Mouse (Mus musculus): ENCODE measurements at regions not wholly inside any gene's neighbourhood (a gene's known extent, or its start where the extent isn't known, plus 50 kb on each side); places are given as distances from the start of the nearest gene placed in this dataset.

DNA sequence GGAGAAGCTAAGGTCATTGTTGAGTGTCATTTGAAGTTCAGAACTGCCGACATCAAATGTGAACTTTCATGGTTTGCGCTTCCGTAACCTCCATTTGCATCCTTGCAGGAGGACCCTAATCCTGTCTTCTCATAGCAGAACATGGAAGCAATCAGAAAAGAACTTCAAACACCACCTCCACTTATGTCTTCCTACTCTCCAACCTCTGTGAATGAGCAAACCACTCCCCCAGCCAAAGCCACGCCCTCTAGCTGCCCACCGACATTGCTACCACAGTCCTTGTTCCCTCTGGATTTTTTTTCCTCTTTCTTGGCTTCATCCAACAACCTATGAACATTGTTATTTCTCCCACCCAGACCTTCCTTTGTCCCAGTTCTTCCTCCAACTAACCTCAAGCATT, 149.9 kb downstream of the Kdr start:
- H3K4me3 ChIP-seq (replicated peaks): no peak overlapping the region
- H3K9ac ChIP-seq (replicated peaks): no peak overlapping the region
- WGBS: 85% methylated on average over 5 of the region's 5 CpGs
- H3K27ac ChIP-seq: no peak overlapping the region
- no peaks in the 10 kb centered on the region for H3K36me3 ChIP-seq
- H3K27me3 ChIP-seq: no peaks in the 10 kb centered on the region
- H3K9me3 ChIP-seq: no peaks in the 10 kb centered on the region
- no peak for ATAC-seq (ENCODE audit: insufficient number of reproducible peaks, insufficient read depth, low FRiP score, low TSS enrichment, low read depth)
- no peaks in the 10 kb centered on the region for H3K4me1 ChIP-seq (replicated peaks)
- H3K4me2 ChIP-seq: no peak overlapping the region

DNA sequence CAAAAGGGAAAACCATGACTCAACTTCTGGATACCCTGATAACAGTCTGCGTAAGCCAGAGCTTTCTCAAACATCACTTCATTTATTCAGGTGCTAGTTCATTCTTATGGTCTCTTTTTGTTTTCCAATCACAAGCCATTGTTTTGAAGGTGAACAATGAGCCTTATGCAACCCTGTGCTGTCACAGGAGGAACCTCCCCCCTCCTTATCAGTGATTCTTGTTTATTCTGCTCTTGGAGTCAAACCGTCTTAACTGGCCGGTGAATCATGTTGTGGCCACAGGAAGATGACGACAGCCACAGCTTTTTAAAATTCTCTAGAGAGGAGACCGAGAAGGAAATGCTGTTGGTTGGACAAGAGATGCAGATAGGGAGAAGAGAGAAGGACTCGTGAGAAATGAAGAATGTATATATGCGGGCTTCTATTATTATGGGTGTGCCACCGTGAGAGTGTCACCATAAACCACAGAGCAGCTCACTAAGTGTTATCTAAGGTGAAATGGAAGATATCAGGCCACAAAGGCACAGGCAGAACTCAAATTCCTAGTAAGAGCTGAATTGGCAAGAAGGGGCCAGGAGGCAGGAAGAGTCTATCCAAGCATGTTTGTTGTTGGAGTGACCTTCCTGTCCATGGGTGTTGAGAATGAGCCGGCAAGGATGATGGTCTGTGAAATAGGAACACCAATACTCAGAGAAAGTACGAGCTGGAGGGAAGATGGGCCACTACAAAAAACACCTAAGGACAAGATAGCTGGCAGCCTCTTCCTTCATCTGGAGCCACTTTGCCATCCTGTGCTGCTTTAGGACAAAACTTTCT, 151.8 kb downstream of the Kdr start:
- Histone ChIP-seq H3K36me3 (no peaks in the 10 kb centered on the region), H3K4me2 (no peak overlapping the region), H3K9me3 (no peaks in the 10 kb centered on the region), H3K4me1 (replicated peaks) (no peaks in the 10 kb centered on the region), H3K27me3 (no peaks in the 10 kb centered on the region), H3K9ac (replicated peaks) (no peak overlapping the region), H3K4me3 (replicated peaks) (no peak overlapping the region), H3K27ac (no peak overlapping the region)
- no peak for ATAC-seq (ENCODE audit: insufficient number of reproducible peaks, insufficient read depth, low FRiP score, low TSS enrichment, low read depth)
- 85% methylated on average over 10 of the region's 10 CpGs for WGBS

DNA sequence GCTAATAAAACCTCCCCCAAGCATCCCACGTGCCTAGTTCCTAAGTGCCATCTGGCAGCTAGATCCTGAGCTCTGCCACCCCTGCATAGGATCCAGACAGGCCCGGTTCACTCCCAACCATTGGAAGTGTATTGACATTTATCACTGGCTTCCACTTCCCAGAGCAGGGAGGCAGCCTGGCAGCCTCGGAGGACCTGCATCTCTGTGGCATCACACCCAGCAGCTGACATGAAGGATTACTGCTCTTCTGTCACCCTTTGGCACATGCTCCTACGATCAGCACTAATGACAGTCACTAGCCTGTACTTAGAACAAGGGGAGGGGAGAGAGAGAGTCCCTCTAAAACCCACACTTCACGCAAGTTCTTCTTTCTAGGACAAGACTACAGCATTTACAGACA, 152.7 kb downstream of the Kdr start:
- ATAC-seq (ENCODE audit: insufficient number of reproducible peaks, insufficient read depth, low FRiP score, low TSS enrichment, low read depth): no peak
- Histone ChIP-seq H3K9me3 (no peaks in the 10 kb centered on the region), H3K4me3 (replicated peaks) (no peak overlapping the region), H3K9ac (replicated peaks) (no peak overlapping the region), H3K4me2 (no peak overlapping the region), H3K36me3 (no peaks in the 10 kb centered on the region), H3K27ac (no peak overlapping the region), H3K27me3 (no peaks in the 10 kb centered on the region), H3K4me1 (replicated peaks) (no peaks in the 10 kb centered on the region)
- WGBS: 47% methylated on average over 5 of the region's 5 CpGs

DNA sequence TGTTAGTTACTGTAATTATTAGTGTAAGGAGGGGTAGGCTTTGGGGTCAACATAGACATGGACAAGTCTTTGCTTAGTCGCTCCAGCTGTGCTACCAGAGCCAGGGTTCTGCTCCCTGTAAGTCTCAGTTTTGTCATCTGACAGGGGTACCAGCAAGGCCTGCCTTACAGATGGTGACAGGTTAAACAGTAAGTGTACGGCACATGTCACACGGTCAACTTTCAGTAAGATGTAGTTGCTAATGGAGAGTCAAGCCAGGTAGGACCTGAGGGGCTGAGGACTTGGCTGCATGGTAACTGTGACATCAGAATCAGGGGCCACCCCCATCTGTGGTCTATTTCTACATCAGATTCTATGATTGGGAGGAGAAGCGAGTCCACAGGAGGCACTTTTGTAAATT, 153.6 kb downstream of the Kdr start:
- Histone ChIP-seq H3K27me3 (no peaks in the 10 kb centered on the region), H3K4me1 (replicated peaks) (no peaks in the 10 kb centered on the region), H3K36me3 (no peaks in the 10 kb centered on the region), H3K27ac (no peak overlapping the region), H3K9me3 (no peaks in the 10 kb centered on the region), H3K4me2 (no peak overlapping the region), H3K9ac (replicated peaks) (no peak overlapping the region), H3K4me3 (replicated peaks) (no peak overlapping the region)
- no peak for ATAC-seq (ENCODE audit: insufficient number of reproducible peaks, insufficient read depth, low FRiP score, low TSS enrichment, low read depth)
- 88% methylated on average over 4 of the region's 4 CpGs for WGBS

DNA sequence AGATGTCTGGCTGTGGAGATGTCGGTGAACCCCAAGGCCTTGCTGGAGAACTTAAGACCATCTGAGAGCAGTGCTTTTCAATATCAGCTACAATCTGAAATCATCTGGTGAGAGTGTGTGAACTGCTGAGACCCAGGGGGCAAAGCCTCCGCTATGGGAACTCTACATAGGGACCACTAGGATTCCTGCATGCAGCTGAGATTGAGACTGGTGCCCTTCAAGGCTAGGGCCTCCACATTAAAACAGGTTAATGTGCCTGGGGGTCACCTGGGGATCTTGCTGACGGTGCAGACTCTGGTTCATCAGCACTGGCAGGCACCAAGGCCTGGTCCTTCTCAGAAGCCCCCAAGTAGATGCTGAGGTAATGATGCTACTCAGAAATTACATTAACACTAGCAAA, 154.6 kb downstream of the Kdr start:
- no peaks in the 10 kb centered on the region for H3K36me3 ChIP-seq
- no peaks in the 10 kb centered on the region for H3K27me3 ChIP-seq
- 83% methylated on average over 3 of the region's 3 CpGs for WGBS
- no peak for ATAC-seq (ENCODE audit: insufficient number of reproducible peaks, insufficient read depth, low FRiP score, low TSS enrichment, low read depth)
- no peak overlapping the region for H3K27ac ChIP-seq
- H3K9ac ChIP-seq (replicated peaks): no peak overlapping the region
- H3K9me3 ChIP-seq: no peaks in the 10 kb centered on the region
- H3K4me1 ChIP-seq (replicated peaks): no peaks in the 10 kb centered on the region
- no peak overlapping the region for H3K4me2 ChIP-seq
- no peak overlapping the region for H3K4me3 ChIP-seq (replicated peaks)

DNA sequence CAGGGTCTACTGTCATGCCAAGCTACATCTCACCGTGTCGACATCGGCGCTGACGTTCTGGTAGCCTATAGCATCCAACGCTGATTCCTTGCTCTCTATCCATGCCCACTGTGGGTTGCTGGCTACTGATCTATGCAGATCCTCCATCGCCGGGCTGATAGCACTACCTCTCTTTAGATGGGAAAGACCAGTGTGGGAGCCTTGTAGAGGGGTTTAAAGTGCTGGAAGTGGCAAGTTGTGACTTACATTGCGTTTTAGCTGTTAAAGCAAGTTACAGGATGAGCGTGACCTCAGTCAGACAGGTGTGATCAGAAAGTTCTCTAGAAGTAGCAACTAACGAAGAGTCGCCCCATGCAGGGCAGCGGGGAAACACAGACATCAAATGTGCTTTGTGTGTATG, 160.9 kb downstream of the Kdr start:
- WGBS: 93% methylated on average over 13 of the region's 13 CpGs
- ATAC-seq (ENCODE audit: insufficient number of reproducible peaks, insufficient read depth, low FRiP score, low TSS enrichment, low read depth): no peak
- H3K9ac ChIP-seq (replicated peaks): no peak overlapping the region
- no peaks in the 10 kb centered on the region for H3K36me3 ChIP-seq
- no peak overlapping the region for H3K4me2 ChIP-seq
- H3K4me3 ChIP-seq (replicated peaks): no peak overlapping the region
- H3K27ac ChIP-seq: no peak overlapping the region
- no peaks in the 10 kb centered on the region for H3K9me3 ChIP-seq
- peaks cover 16% of the 10 kb centered on the region; the same call in 1 of the 2 replicates for H3K4me1 ChIP-seq (replicated peaks)
- no peaks in the 10 kb centered on the region for H3K27me3 ChIP-seq

DNA sequence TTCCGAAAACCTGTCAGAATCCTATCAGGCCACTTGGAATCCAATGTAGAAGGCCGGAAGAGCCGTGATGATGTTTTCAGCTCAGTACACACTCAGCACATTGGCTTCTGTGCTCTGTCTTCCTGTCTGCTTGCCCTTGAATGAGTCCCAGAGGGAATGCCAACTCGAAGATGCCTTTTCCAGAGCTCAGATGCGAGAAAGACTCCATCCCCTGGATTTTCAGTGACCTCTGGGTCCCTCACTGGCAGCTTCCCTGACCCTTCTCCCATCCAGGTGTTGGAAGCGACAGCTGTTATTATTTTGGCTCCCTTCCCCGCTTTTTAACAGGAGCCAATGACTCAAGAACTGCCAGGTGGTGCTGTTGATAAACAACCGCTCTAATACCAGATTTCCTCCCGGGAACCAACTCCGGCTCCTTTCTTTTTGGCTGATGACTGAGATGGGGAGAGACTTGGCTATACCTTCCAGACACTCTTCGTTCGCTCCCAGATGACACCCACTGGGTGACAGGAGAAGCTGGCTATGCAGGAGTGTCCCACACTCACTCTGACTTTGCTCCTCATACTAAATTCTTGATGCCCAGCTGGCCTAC, 163.8 kb downstream of the Kdr start:
- Histone ChIP-seq H3K4me3 (replicated peaks) (no peak overlapping the region), H3K27ac (no peak overlapping the region), H3K4me2 (no peak overlapping the region), H3K9ac (replicated peaks) (no peak overlapping the region), H3K4me1 (replicated peaks) (peaks cover 16% of the 10 kb centered on the region; the same call in 1 of the 2 replicates), H3K36me3 (no peaks in the 10 kb centered on the region), H3K27me3 (no peaks in the 10 kb centered on the region), H3K9me3 (no peaks in the 10 kb centered on the region)
- no peak for ATAC-seq (ENCODE audit: insufficient number of reproducible peaks, insufficient read depth, low FRiP score, low TSS enrichment, low read depth)
- WGBS: 64% methylated on average over 12 of the region's 12 CpGs

DNA sequence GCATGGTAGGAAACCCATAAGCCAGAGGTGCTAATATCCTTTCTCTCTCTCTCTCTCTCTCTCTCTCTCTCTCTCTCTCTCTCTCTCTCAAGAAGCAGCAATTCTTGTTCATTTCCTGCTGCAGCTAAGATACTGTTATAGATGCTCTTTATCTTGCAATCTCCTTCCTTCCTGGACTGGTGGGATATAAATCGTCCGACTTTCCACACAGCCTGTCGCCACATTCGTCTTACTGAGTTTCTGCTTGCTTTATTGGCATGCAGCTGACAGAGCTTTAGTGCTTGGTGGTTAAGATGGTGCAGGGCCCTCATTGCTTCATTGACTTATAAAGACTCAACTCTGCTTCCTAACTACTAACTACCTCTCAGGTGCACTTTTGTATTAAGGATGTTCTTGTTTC, 165.6 kb downstream of the Kdr start:
- no peak overlapping the region for H3K4me3 ChIP-seq (replicated peaks)
- H3K36me3 ChIP-seq: no peaks in the 10 kb centered on the region
- 48% methylated on average over 4 of the region's 4 CpGs for WGBS

DNA sequence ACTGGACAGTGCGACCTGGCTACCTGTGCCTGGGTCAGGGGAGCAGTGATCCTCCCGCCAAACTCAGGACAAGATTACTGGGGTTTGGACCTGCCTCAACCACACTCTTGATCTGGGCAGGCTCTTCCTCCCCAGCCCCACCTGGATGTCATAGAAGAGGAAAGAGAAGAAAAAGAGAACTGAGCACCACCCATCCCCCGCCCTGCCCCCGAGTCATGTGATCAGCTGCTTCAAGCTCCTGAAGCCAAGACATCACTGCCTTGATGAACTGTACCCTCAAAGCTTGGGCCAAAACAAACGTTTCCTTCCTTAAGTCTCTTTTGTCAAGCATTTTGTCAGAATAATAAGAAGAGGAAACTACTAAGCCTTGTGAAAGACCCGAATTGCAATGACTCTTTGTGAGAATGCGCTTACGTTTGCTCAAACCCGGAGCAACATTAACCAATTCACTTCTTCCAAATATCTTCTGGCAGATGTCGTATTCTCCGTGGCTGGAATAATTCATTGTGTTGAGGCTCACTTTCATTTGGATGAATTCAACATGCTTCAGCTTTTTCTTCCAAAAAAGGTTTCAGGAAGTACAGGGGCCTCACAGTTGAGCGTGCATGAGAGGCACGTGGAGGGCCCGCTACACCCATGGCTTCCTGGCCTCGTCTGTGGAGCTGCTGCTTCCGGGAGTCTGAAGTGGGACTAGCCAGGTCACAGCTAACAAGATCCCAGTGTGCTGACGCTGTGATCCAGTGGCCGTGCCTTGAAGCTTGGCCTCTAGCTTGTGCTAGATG, 169.5 kb downstream of the Kdr start:
- H3K4me1 ChIP-seq (replicated peaks): peaks cover 8% of the 10 kb centered on the region; the same call in 1 of the 2 replicates
- ATAC-seq (ENCODE audit: insufficient number of reproducible peaks, insufficient read depth, low FRiP score, low TSS enrichment, low read depth): no peak
- H3K9ac ChIP-seq (replicated peaks): no peak overlapping the region
- no peaks in the 10 kb centered on the region for H3K9me3 ChIP-seq
- no peak overlapping the region for H3K4me2 ChIP-seq
- no peaks in the 10 kb centered on the region for H3K36me3 ChIP-seq
- H3K4me3 ChIP-seq (replicated peaks): no peak overlapping the region
- H3K27ac ChIP-seq: no peak overlapping the region
- no peaks in the 10 kb centered on the region for H3K27me3 ChIP-seq
- 85% methylated on average over 18 of the region's 18 CpGs for WGBS

More for the DNA sequence above, 165.6 kb downstream of the Kdr start:
- Histone ChIP-seq H3K4me1 (replicated peaks) (peaks cover 16% of the 10 kb centered on the region; the same call in 1 of the 2 replicates), H3K27ac (no peak overlapping the region), H3K27me3 (no peaks in the 10 kb centered on the region), H3K9me3 (no peaks in the 10 kb centered on the region), H3K9ac (replicated peaks) (no peak overlapping the region), H3K4me2 (no peak overlapping the region)
- no peak for ATAC-seq (ENCODE audit: insufficient number of reproducible peaks, insufficient read depth, low FRiP score, low TSS enrichment, low read depth)

DNA sequence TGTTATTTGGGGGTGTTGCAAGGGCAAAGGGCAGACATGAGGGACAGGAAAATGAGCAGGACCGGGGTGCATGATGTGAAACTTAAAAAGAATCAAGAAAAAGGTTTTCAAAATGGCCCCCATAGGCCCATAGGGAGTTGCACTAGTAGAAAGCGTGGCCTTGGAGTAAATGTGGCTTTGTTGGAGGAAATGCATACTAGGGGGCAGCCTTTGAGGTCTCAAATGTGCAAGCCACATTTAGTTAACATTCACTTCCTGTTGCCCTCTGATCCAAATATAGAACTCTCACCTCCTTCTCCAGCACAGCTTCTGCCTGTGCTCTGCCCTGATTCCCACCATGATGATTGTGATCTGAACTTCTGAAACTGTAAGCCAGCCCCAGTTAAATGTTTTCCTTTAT, 173.2 kb downstream of the Kdr start:
- Histone ChIP-seq H3K9ac (replicated peaks) (no peak overlapping the region), H3K4me1 (replicated peaks) (no peaks in the 10 kb centered on the region), H3K27me3 (no peaks in the 10 kb centered on the region), H3K36me3 (no peaks in the 10 kb centered on the region), H3K9me3 (no peaks in the 10 kb centered on the region), H3K27ac (no peak overlapping the region), H3K4me2 (no peak overlapping the region), H3K4me3 (replicated peaks) (no peak overlapping the region)
- ATAC-seq (ENCODE audit: insufficient number of reproducible peaks, insufficient read depth, low FRiP score, low TSS enrichment, low read depth): no peak
- WGBS: 89% methylated on average over 2 of the region's 2 CpGs

DNA sequence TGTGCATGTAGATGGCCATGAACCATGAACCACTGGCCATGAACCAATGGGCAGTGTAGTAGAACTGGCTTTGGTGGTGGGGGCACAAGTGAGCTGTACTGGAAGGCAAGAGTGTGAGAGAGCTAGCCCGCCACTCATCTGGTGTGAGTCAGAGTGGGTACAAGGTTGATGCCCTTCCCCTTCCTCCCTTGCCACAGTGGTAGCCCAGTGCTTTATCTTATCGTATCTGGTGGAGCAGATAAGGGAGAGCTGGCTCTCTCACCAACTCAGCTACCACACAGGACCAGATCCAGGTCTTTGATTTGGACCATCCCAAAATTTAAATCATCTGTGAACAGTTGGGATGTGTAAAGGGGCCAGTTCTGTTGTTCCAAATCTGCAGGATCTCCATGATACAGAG, 173.9 kb downstream of the Kdr start:
- H3K36me3 ChIP-seq: no peaks in the 10 kb centered on the region
- no peaks in the 10 kb centered on the region for H3K27me3 ChIP-seq
- no peaks in the 10 kb centered on the region for H3K4me1 ChIP-seq (replicated peaks)
- no peak overlapping the region for H3K4me2 ChIP-seq
- H3K27ac ChIP-seq: no peak overlapping the region
- no peaks in the 10 kb centered on the region for H3K9me3 ChIP-seq
- H3K4me3 ChIP-seq (replicated peaks): no peak overlapping the region
- WGBS: 87% methylated on average over 2 of the region's 2 CpGs
- ATAC-seq (ENCODE audit: insufficient number of reproducible peaks, insufficient read depth, low FRiP score, low TSS enrichment, low read depth): no peak
- H3K9ac ChIP-seq (replicated peaks): no peak overlapping the region
